Mouse (Mus musculus) cerebellum, adult 2 months (tissue): ENCODE measurements at regions not wholly inside any gene's neighbourhood (a gene's known extent, or its start where the extent isn't known, plus 50 kb on each side); places are given as distances from the start of the nearest gene placed in this dataset.

Source experiments
- CTCF ChIP-seq: fragments of 200-500 bp; IDR thresholded peaks from 2 replicates; pipeline ENCODE4 v1.5.1; 2011; ENCODE audit warnings: low read depth, mild to moderate bottlenecking, control low read depth, low read length, moderate library complexity, borderline replicate concordance; ENCODE audit not compliant: insufficient read depth
- POLR2A ChIP-seq: fragments of 200-500 bp; IDR thresholded peaks from 2 replicates; pipeline ENCODE4 v1.6.1; 2011; ENCODE audit warnings: low read length, control low read depth, borderline replicate concordance; ENCODE audit not compliant: insufficient read depth

DNA sequence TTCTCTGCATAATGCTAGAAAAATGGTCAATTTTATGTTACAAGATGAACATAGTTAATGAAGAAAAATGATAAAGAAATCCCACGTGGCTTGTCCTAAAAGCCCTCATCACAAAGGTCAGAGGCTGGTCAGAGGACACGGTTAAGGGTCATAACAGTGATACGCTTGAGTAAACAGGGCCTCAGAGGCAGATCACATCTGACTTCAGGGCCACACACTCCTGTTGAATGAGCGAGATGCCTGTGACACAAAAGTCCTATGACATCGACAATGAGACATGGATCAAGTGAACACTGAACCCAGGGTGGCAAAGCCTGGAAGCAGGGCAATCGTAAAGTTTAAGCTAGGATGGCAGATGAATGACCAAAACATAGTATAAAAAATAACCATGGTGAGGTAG lies 61.0 kb upstream of the Gm6993 start:
- TF ChIP-seq CTCF (no peak), POLR2A (no peak)
